Mouse (Mus musculus) spleen, embryonic (tissue): Measurements from ENCODE around the gene Csad.

Source experiments
- CTCF ChIA-PET: fragments of 350-600 bp; sonication (Branson Sonifier 250); formaldehyde crosslinking; loops from one replicate; lab custom pipeline; 2022; lab: Charles Lee

Gene Csad

GRCm38 (mm10) chr15:102142914-102143912 is 61.3 kb downstream of the Csad start:
- CTCF ChIA-PET, result interaction anchor here (0.6 kb wide), 1 partner anchor 493 kb away, joined by 3 read pairs; no protein-coding TSS in a partner anchor

- CTCF ChIA-PET, result no interaction called here
Observed at GRCm38 (mm10) chr15:102141120-102141519, 63.4 kb downstream of the Csad start.

GRCm38 (mm10) chr15:102136129-102136758 is 68.3 kb downstream of the Csad start, which contains the start of gene Spryd3:
Gene Spryd3, minus strand, starts transcription at chr15:102136234.
- CTCF ChIA-PET, result interaction anchor here (0.6 kb wide), 2 partner anchors 29 to 30 kb away, joined by 6 to 17 read pairs; no protein-coding TSS in a partner anchor

- CTCF ChIA-PET, result interaction anchor here (0.6 kb wide), 2 partner anchors 28 to 30 kb away, joined by 6 to 17 read pairs; no protein-coding TSS in a partner anchor
Observed at GRCm38 (mm10) chr15:102135522-102136128, 68.9 kb downstream of the Csad start.

GRCm38 (mm10) chr15:102134709-102135108 is 69.8 kb downstream of the Csad start:
- CTCF ChIA-PET, result no interaction called here

GRCm38 (mm10) chr15:102133314-102133713 is 71.2 kb downstream of the Csad start:
- CTCF ChIA-PET, result no interaction called here
